Mouse (Mus musculus) induced T-regulatory cell, adult 2 months (primary cell): ENCODE measurements at regions not wholly inside any gene's neighbourhood (a gene's known extent, or its start where the extent isn't known, plus 50 kb on each side); places are given as distances from the start of the nearest gene placed in this dataset.
A peak's percentile ranks its signal among the peaks of the same experiment; 100 is the strongest.

Source experiments
- DNase-seq: peaks from one replicate; pipeline ENCODE4 v3.0.0-alpha.2; 2012; ENCODE audit warnings: low read depth

DNA sequence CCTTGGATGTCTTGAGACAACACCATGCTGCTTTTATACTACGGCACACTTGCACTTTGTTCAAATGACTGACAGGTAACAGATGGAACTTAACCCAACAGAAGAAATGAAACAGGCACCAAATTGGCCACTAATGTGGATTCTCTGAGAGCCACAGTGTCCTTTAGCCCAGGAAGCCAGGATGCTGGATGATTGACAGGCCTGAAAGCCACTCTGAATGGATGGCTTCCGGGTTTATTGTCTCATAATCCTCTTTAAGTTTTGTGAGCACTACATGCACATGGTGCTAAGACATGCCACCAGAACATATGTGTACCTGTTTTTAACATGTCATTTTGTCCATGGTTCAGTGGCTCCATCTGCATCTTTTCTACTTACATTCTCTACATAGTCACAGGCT lies 152.7 kb downstream of the Drd1 start:
- DNase-seq = no peak

DNA sequence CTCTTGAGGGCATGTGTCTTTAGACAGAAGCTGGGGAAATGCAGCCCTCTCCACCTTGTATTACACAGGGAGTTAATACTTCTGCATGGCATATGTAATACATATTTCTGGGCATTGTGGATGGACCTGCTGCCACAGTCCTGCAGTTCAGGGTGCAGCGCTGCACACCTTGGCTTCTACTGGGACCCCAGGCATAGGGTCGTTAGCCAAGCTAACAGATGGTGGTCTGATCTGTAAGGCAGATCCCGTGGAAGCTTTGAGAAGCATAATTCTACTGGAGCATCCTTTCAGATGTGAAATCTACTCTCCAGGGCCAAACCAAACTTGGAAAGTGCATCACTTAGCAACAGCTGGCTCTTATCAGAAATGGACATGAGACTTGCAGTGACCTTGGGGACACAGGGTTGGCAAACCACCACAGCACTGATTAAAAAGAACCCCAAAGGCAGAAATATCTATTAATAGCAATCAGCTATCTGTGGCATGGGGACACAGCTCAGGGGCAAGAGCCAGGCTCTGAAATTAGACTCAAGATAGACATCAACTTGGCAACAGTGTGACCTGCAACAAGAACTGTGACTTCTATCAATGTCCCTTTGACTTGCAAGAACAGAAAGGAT lies 155.0 kb downstream of the Drd1 start:
- no peak for DNase-seq

DNA sequence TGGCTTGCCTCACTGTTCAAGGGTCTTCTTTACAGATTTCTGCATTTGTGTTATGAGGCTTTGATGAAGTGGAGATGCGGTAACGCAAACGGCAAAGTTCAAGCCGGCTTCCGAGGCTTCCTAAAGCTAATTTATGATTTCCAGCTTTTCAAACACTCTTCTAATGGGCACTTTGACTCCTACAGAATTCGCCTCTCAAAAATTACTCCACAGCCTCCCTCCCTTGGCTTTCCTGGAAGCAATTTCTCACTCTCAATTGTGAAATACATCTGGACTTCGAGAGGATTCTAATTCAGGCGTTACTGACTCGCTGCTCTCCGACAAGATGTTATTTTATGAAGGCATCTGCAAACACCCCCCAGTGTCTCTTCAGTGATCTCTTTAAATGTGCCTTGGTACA lies 157.2 kb downstream of the Drd1 start:
- no peak for DNase-seq

DNA sequence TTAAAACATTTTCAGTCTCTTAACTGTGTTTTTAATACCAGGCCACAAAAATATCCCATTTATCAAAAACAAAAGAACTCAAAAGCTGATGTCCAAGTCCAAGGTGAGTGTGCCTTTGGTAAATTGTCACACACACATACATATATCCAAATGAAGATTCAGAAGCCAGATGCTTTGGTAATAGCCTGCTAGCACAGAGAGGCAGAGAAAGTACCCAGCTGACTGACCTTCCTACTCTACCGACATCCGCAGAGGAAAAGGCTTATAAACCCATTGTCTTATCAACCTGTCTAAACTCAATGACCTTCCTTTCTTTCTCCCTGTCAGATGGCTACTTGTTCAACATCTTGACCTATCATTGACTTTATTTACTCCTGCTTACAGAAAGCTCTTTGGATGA lies 158.3 kb downstream of the Drd1 start:
- DNase-seq = no peak

DNA sequence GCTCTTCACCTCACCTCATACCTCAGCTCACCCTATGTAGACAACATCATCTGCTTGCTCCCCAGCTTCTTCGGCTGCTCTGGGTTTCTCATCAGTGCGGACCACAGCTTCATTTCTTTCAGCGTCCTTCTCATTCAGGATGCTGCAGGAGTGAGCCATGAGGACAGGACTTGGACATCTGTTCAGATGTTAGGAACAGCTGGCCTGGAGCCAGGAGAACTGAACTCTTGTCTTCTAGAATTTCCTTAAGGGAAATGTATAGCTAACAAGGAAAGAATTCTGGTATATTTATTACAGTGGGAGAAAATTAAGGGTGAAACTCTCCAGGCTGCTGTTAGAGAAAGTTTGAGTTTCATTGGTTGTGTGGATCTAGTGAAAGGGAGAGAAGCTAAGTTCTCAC lies 167.1 kb downstream of the Drd1 start:
- no peak for DNase-seq

DNA sequence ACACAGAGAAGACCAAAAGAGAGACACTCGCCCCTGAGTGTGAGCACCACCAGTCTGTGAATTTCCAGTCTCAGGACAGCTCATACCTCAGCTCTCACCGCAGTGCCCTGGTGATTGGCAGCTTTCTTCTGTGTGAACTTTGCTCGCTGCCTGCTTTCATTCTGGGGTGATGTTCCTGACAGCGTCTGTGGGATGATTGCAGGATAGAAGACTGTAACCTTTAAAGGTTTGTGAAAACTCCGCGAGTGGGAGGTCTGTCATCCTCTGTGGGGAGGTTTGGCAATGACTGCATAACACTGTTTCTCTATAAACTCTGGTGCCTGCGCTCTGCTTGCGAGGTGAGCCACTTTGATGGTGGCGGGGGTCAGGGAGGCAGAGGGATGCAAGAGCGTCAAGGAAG lies 169.7 kb downstream of the Drd1 start:
- DNase-seq = no peak

DNA sequence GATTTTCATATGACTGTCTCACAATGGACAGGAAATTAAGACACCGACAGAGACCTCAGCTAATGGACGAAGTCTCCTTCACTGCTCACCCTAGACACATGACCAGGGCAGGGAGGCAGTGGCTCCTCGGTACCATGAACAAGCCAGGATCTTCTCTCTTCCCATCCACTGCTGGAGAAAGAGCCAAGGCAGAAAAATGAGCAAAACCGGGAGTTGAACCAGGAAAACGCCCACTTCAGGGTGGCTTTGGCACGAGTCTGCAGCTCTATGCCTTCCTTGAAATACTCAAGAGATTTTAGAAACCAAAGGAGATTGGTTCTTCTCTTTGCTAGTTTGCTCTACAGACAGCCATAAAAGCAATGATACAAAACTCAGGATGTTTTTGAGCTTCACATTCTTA lies 172.3 kb downstream of the Drd1 start:
- DNase-seq = no peak

DNA sequence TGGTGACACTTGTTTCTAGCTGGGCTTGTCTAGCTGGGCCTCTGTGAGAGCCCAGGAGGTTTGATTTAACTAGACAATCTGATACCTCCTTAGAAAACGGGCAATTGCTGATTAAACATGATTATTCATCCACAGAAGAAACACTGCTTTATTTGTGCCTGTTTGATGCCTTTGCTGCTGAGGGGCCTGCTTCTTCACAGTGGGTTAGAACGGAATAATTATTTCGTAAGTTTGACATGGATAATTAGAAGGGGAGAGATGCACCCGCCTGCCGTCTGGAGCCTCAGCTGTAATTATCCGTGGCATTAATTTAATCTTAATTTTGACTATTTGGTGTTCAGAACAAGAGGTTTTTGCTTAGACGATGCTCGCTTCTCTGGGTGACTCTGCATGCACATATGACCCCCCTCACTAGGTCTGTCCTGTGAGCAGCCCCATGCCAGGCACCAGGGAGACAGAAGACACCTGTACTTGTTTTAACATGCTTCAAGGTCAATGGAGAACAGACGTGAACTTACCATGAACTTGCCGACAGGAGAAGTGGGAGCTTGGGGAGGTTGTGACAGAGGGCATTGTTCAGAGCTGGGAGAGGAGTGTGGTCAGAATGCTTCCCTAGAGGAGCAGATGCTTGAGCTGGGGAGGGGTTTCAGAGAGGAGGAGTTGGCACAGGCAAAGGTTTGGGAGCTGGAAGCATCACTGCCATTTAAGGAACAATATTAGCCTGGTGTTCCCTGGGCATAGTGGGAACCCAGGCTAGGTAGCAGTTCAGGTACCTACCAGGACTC lies 174.8 kb downstream of the Drd1 start:
- no peak for DNase-seq

DNA sequence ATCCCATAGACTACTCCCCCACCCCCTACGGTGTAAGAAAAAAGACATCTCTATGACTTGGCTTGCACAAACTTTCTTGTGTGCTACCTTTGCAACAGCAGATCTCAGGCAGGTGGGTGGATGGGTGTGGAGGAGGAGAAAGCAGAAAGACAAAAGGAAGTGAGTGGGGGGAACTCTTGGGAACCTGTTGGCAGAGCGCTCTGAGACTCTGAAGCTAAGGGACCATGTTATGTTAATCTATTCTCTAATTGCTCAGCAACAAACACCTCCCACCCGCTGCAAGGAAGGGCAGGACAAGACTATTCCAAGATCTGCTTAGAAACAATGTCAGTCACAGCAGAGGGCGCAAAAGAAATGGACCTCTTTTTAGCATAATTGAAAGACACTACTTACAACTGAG lies 180.0 kb downstream of the Drd1 start:
- no peak for DNase-seq

DNA sequence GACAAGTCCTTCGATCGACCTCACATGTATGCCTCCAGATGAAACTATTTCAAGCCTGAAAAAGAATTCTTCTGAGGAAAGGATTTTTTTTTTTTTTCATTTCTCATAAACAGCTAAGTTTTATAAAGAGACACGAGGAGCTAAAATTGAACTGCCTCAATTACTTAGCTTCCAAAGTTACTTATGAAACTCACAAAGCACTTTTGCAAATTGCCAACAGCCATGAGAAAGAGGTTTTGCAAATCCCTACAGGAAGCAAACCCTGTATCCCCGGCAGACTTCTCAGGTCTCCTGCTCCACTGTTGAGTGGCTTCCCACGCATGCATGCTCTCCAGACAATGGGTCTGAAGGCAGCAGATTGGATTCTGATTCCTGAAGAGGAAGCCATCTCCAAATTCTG lies 190.2 kb downstream of the Drd1 start:
- no peak for DNase-seq

DNA sequence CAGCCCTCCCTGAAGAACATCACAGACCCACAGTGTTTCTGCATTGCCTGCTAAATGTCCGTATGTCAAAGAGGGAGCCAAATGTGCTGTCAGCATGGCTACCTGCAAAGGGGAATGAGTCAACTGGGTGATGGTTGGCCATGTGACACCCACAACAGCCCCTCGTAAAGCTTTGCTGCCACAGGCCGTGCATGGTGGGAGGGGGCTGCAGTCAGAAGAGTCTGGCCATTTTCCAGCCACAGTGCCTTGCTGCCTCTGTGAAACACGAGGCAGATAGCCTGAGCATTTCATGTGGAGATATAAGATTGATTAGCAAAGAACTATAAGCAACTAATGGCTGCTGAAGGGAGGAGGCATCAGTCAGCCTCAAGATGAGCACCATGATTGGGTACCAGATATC lies 193.2 kb downstream of the Drd1 start:
- no peak for DNase-seq

DNA sequence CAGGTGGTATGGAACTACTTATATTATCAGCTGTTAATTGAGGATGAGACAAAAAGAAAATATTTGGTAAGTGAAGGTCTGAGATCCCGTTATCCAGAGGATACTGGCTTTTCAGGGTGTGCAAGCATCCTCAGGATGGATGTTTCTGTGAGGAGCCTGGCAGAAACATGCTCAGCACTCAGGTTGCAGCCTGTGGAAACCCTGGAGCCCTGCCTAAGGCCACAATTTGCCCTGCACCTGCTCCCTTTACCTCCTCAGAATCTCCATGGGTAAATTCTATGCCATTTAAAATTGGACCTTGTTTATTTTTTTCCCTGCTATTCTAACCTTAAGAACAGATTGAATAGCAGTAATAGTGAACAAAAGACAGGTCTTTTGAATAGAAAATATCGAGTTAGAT lies 201.3 kb downstream of the Drd1 start:
- no peak for DNase-seq

DNA sequence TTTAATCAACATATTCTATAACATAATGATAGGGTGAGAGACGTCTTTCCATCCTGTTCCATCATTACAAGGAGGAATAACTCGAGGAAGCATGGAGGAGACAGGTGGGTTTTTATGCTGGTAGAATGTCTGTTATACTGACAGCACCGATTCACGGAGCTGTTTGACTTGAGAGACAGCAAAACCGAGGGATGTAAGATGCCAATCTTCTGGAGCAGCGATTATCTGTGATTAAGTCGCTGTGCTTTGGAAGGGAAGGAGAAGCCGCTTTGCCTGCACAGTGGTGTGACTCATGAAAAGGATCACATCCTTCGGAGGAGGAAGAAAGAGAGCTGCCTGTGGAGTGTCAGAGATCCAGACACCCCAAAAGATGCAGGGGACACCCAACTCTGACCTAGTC lies 205.4 kb downstream of the Drd1 start:
- DNase-seq = no peak

DNA sequence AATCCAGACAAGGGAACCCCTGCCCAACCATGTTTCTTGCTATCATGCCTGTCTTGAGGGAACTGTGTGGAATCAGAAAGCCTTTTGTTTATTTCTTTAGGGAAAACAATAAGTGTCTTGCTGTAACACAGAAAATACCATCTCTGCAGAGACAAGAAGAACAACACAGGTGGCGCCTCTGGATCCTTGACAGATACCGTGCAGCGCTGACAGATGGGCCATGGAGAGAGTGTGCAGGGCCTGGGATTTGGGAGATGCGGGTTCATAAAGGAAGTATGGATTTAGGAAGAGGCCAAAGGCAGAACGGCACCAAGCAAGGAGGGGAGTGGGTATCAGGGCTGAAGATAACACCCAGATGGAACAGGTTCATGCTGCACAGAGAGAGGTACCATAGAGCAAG lies 209.3 kb downstream of the Drd1 start:
- DNase-seq = no peak

DNA sequence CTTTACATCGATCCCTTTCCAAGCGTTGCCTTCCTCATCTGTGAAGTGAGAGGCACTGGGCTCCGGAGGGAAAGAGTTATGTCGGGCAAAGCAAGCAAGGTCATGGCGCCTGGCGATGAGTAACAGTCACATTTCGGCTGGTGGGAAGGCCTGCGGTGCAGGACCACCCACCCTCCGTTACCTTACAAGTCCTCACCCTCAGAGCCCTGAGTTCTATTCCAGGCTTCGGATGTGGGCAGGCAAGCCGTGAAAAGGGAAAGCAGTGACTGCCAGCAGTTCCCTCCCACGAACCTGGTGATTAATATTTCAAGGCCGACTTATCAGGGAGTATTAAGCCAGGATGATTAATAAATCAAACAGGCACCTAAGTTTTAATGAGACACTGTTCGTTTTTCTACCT lies 209.7 kb downstream of the Drd1 start:
- no peak for DNase-seq

DNA sequence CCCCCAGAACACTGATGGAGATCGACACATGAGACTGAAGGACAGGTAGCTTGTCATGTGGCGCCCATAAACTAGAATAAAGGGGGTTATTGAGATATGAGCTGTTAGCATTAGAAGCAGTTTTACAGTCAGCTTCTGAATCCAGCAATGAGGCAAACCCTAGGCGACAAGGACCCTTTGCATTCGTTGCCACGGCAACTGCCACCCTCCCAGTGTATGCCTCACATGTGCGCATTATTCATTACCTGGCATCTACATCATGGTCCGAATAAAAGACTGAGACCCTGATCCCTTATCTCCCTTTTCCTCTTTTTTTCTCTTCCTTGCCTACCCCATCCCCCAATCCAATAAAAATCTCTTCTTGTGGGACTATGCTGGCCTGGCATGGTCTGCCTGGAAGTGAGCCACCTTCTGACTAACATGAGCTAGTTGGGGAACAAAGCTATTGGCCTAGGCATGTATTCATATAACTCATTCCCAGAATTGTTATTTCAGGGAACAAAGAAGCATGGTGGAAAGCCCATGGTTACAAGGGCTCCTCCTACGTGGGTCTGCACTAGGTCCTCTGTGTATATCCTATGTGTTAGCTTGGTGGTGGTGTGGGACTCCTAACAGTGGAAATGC lies 229.4 kb downstream of the Drd1 start:
- DNase-seq = no peak

DNA sequence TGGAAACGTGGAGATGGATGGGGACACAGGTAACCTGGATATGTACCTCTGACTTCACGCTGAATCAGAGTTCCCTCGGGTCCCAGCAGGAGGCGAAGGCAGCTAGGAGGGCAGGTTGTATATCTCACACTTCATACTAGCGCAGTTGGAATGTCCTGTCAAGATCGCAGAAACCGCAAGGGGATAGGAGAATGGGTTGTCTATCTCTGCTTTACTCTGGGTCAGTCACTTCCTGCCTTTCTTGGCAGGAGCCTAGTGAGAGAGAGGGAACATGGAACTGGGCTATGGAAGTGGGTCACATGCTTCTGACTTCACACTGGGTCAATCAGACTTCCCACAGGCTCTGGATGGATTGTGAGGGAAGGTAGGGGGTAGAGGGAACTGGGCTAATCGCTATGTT lies 233.4 kb downstream of the Drd1 start:
- no peak for DNase-seq

DNA sequence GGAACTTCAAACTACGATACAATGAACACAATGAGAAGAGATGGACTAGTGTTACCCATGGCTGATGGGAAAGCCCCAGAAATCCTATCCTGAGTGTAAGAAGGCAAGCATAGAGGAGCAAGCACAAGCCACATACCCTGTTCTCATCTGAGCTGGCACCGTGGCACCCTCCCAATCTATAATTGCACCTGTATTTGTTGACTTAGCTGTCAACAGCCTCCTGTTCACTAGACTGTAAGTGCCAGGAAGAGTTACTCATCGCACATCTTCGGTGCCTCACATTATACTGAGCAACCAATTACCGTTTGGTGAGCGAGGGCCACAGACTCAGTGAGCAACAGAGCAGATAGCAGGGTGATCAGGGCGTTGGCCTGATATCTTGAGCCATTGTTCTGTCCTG lies 239.9 kb downstream of the Drd1 start:
- DNase-seq = no peak

DNA sequence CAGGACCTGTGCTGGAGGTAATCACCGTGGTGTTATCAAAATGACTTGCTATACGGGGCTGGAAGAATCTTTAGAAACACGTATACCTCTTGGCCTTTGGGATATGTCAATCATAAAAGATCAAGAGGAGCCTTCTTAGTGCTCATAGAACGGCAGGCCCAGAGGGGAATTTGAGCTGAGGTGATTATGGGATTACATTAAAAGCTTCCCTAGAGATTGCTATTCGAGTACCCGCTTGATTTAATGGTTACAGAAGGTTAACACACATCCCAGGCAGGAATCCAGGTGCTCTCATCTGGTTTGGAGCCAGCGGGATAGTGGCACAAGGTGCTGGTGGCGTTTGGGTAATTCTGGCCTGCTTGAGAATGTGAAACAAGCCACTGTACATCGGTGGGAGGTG lies 241.4 kb downstream of the Drd1 start:
- no peak for DNase-seq

DNA sequence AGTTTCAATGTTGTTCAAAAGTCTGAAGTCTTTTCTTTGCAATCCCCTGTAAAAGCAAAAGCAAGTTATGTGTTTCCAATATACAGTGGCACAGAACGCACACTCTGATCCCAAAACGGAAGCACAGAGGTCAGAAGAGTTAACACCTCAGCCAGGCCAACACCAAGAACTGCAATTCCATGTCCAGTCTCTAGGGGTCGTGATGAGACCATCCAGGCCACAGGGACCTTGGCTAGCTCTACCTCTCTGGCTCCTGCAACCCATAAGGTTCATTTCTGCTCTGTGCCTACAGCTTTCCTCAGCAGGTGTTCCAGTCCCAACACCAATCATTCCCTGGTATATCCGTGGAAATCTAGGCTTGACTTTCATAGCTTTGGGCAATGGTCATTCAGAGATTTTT lies 243.6 kb downstream of the Drd1 start:
- peak; percentile 2 for DNase-seq

DNA sequence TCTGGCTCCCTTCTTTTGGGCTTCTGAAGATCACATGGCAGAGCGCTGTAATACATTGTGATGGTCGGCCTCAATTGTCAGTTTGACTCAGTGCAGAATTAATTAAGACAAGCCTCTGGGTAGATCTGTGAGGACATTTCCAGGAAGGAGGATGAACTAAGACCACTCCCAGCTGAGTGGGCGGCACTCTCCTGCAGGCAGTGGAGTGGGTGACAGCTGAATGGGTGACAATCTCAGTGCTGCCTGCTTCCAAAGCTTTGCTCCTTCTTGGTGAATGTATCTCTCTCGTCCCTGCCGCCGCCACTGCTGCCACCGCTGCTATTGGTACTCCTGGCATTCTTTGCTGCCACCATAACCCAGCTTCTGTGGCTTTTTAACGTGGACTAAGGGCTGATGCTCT lies 244.4 kb downstream of the Drd1 start:
- no peak for DNase-seq

DNA sequence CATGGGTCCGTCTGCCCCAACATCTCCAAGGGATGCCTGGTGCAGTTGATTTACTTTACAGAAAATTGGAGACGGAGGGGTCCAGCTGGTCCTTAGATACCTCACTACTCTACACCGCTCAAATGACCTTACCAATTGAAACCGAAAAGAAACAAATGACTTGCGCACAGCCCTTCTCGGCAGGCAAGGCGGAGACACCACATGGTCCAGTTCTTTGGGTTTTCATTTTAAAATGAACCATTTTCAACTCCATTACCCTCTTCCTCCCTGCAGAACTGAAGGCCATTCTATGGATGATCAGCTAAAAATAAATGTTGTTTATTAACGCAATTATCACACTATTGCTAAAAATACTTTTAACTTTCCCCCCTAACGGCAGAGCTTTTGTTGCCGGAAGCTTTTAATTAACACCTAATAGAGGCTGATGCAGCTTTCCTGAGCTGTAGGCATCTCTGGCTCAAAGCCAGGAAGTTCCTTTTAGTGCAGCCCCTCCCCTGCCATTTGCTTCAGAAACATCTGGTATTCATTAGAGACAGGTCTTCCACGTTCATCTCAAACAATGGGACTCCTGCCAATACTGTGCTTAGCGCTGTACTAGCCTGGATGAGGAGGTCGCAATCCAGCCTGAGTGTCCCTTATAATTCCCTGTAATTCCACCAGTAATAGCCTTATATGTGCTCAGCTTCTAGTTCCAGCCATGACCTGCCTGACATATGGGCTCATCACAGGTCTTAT lies 247.5 kb downstream of the Drd1 start:
- DNase-seq = no peak

DNA sequence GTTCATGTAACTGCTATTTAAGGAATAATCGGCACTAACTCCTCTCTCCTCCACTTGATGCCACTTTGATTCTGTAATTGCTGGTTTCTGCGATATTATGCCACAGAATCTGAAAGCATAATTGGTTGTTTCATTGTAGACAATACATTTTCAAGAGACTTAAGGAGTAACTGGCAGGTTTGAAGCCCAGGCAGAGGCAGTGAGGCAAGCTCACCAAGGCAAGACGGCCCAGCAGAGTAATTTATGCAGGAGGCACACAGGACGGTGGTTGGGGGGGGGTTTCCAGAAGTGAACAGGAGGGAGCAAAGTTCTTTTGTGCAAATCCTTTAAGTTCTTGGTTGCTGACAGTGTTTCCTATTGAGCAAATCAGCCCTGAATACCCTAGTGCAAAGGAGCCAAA lies 249.6 kb downstream of the Drd1 start:
- DNase-seq = no peak
